8 mouse cellular contexts compared by ENCODE assay signal in genomic region chr2:30237199-30237880, GRCm38 (mm10). TPM values are rescaled to one million over a fixed set of nuclear protein-coding genes. Genes with fewer than 3 reads are reported as not detected.
DNase-seq lines count a peak whose midpoint lies in the region; ATAC-seq and TF ChIP-seq lines count a peak whose summit lies in the region.

Lrrc8a (plus strand) TSS chr2:30237715.

- ATAC-seq in activated CD4-positive, CD25-positive, alpha-beta regulatory T cell, adult 4 months, result peak; percentile 93
- peak; percentile 87 for ATAC-seq in megakaryocyte progenitor cell, adult 5-6 weeks (replicated peaks; ENCODE audit: poor library complexity)

- H3K4me3 ChIP-seq in cortical plate, adult 2 months (ENCODE audit: insufficient read depth, low read length), result peak within 1 kb of the TSS; percentile 93

- peak; percentile 68 for TF ChIP-seq POLR2A in cortical plate, adult 2 months (IDR thresholded peaks at IDR 0.05; ENCODE audit: extremely low read depth, insufficient read depth, low read length)

- no peak for TF ChIP-seq CTCF in cortical plate, adult 2 months (IDR thresholded peaks at IDR 0.05; ENCODE audit: extremely low read depth, insufficient read depth, low read length)

- H3K4me1 ChIP-seq in cortical plate, adult 2 months (ENCODE audit: control insufficient read depth, insufficient read depth, low read length), result peaks cover 8% of the 10 kb centered on the region

- H3K27ac ChIP-seq in cortical plate, adult 2 months (ENCODE audit: insufficient read depth, low read length), result peak within 1 kb of the TSS; percentile 81

- DNase-seq in gastrocnemius, postnatal 10 days, result peak; percentile 100
- DNase-seq in induced T-regulatory cell, adult 2 months (ENCODE audit: low read depth), result peak; percentile 99
- DNase-seq in left cerebral cortex, adult 9 months (ENCODE audit: low spot score in 2 of 2), result peak; percentile 94 to 99
- peak; percentile 100 for DNase-seq in right cerebral cortex, postnatal 14 days
- DNase-seq in urinary bladder, postnatal 36 days (ENCODE audit: low spot score in 2 of 2), result peak; percentile 100

RNA-seq across cellular contexts. Expression of gene Lrrc8a, which starts in this region (rescaled TPM):
- 10 to 100 TPM; 34.4 to 38.4 TPM for polyA plus RNA-seq in activated CD4-positive, CD25-positive, alpha-beta regulatory T cell, adult 4 months (2017; shearing (Covaris generic))
- 32.4 and 35.3 TPM in 2 replicates for polyA plus RNA-seq in cortical plate, adult 2 months (2012; rRNA removed)
- 10 to 100 TPM; 21.2 to 22.1 TPM for total RNA-seq in gastrocnemius, postnatal 10 days (2021)
- 11.7 and 11.9 TPM in 2 replicates for total RNA-seq in megakaryocyte progenitor cell, adult 5-6 weeks (2015)
- total RNA-seq in megakaryocyte progenitor cell, adult 5-6 weeks (2017), result 7.0 and 7.4 TPM in 2 replicates

Comparison
In these comparisons a context has a peak if more than half of its experiments do, and no peak if none do; other contexts are left out.
1. Peak in every context shown above with its lines: DNase-seq, ATAC-seq, H3K4me3 ChIP-seq and H3K27ac ChIP-seq.